Mouse (Mus musculus): ENCODE results near the gene Gm17509.
A peak's percentile ranks its signal among the peaks of the same experiment; 100 is the strongest.

The Gm17509 gene

DNA sequence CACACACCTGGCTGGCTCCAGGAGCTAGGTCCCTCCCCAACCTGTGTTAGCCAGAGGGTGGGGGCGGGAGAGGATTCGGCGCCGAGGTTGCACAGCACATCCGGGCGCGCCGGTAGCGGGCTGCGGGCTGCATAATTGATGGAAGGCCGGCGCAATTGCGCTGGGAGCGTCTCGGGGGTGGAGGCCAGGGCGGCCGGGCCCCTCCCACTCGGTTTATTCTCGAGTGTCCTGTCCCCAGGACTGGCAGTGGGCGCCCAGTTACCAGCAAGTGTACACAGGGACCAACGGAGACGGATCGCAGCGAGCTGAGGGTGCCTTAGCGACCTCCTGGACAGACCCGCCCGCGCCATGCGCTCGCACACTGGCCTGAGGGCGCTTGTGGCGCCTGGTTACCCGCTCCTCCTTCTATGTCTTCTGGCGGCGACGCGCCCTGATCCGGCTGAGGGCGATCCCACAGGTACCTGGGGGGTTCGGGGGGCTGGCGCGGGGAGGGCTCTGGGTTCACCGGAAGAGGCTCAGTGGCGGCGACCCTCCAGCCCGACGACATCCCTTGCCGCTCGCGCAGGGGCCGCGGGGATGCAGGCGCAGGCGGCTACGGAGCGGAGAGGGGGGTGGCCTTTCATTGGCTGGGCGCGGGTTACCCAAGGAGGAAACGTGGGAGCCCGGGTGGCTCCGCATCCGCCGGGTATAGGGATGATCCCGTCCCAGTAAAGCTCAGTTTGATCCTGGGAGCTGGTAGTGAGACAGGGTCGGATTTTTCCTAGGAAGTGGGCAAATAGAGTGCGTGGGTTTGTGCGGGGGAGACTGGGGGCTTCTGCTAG, at the start of gene Gm17509:
TSS of gene Gm17509 (minus strand) at position 575 of the 821 bp plus-strand sequence.
- DNase-seq (ENCODE audit: extremely low read depth, insufficient read length, low spot score) = no peak

DNA sequence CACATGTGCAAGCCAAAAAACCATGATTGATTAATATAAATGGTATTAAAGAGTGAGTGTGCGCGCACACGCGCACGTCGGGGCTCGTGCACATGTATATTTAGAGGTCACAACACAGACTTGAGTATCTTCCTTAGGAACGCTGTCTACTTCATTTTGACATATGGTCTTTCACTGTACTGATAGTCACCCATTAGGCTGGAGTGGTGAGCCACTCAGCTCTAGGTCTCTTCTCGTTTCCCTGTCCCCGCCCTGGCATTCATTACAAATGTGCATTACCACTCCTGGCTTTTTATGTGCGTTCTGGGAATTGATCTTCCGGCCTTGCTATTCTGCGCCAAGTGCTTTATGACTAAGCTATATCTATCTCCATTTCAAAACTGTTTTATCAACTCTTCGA, 47.1 kb upstream of the Gm17509 start:
- no peak for DNase-seq (ENCODE audit: extremely low read depth, insufficient read length, low spot score)

GRCm38 (mm10) chr13:117266156-117266555, 45.3 kb upstream of the Gm17509 start:
- DNase-seq (ENCODE audit: extremely low read depth, insufficient read length, low spot score) = no peak

DNA sequence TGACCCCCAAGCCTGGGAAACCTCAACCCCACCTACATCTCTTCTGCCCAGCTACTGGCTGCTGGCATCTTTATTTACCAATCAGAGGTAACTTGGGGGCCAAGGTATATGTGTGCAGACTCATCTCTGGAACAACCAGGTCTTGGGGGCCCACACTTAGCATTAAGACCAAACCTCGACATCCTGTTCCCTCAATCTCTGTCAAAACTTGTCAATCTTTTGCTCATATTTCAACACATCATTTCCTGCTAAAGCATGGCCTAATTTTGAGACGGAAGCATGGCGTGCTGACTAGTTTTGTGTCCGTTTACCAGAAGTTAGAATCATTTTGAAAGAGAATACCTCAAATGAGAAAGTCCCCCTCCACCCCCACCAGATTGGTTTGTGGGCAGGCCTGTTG, 39.8 kb upstream of the Gm17509 start:
- no peak for DNase-seq (ENCODE audit: extremely low read depth, insufficient read length, low spot score)

DNA sequence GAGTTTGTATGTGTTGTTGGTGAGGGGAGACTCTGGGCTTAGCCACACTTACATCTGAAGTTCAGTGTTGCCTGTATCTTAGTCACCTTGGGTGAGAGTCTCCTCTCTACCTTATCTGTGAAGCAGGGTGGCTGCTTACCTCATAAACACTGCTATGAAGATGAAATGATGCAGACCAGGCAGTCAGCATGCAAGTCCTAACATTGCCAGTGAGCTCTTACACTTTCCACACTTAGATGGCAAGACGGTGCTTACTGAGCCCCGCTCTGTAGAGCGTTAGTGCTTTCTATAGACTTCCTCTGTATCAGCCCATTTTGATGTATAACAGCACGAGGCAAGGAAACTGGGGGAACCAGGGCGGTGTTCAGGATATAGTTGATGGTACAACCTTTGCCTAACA, 21.7 kb upstream of the Gm17509 start:
- DNase-seq (ENCODE audit: extremely low read depth, insufficient read length, low spot score) = no peak

GRCm38 (mm10) chr13:117242063-117242462, 21.2 kb upstream of the Gm17509 start:
- peak; percentile 25 for DNase-seq (ENCODE audit: extremely low read depth, insufficient read length, low spot score)

DNA sequence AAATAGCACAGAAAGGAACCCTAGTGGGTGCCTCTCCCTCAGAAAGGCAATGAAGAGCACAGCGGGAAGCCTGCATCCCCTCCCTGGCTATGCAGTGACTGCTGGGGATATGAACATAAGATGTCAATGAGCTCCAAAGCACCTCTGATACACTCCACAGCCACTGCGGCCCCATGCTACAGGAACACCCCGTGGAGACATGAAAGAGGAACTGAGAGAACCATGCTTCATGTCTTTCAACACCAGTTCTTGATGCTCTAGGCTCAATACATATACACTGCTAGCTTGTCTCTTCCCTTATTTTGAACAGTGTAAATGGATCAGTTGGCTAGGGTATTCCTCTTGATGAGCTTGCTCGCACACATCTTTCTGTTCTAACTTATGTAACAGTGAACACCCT, 16.2 kb upstream of the Gm17509 start:
- DNase-seq (ENCODE audit: extremely low read depth, insufficient read length, low spot score) = no peak

- DNase-seq (ENCODE audit: extremely low read depth, insufficient read length, low spot score) = peak; percentile 45
These were observed 14.8 kb upstream of the Gm17509 start for GRCm38 (mm10) chr13:117235530-117236212.

GRCm38 (mm10) chr13:117234486-117234885, 13.6 kb upstream of the Gm17509 start:
- DNase-seq (ENCODE audit: extremely low read depth, insufficient read length, low spot score) = no peak

- DNase-seq (ENCODE audit: extremely low read depth, insufficient read length, low spot score) = no peak
These were observed 12.9 kb upstream of the Gm17509 start for GRCm38 (mm10) chr13:117233808-117234207.

DNA sequence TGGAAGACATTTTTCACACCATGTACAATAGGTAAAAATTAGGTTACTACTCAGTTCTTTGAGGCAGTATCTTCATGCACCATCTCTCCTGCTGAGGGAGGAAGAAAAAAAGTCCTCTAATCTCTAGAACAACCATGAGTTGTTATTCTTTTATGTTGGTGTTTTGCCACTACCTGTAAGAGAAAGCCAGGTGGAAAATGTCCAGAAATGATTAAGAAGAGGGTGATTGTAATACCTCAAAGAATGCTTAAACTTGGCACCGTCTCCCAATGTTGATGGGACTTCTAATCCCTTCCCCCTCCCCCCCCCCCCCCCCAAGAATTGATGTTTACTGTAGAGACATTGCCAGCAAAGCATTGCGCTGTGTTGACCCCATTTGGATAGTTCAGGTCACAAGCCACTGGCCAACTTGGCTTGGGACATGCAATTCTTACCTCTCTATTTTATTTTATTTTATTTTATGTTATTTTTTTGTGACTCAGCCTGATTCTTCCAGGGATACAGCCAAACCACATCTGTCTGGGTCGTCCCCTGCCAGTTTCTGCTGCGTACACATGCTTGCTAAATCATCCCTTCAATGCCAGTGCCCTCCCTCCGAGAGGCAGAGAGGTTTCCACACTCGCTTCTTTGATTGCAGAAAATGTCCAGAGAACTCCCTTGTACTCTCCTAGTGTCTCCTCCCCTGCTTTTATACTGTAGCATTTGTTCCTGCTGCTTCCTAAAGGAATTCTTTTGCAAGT, 9.7 kb upstream of the Gm17509 start:
- DNase-seq (ENCODE audit: extremely low read depth, insufficient read length, low spot score) = peak; percentile 58

DNA sequence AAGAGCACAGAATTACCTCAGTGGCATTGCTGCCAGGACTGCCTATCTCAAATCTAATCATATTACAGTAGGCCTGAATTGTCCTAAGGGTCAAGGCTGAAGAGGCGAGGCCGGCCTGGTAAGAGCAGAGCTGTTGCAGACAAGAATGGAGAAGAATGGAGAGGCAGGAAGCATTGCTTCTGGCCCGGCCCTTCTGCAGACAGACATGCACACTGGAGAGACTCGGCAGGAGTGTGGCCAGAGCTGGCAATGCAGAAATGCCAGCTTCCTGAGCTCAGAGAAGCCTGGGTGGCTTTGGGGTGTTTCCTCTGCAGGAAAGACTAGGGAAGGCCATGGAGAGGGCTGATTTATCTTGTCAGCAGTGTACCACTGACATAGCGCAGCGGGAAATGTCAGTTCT, 4.7 kb upstream of the Gm17509 start:
- DNase-seq (ENCODE audit: extremely low read depth, insufficient read length, low spot score) = no peak

- DNase-seq (ENCODE audit: extremely low read depth, insufficient read length, low spot score) = no peak
These were observed 4.0 kb upstream of the Gm17509 start for GRCm38 (mm10) chr13:117224901-117225300.

- no peak for DNase-seq (ENCODE audit: extremely low read depth, insufficient read length, low spot score)
These were observed 2.2 kb upstream of the Gm17509 start for GRCm38 (mm10) chr13:117223125-117223524.

GRCm38 (mm10) chr13:117219871-117220500, 889 bp downstream of the Gm17509 start:
- no peak for DNase-seq (ENCODE audit: extremely low read depth, insufficient read length, low spot score)

DNA sequence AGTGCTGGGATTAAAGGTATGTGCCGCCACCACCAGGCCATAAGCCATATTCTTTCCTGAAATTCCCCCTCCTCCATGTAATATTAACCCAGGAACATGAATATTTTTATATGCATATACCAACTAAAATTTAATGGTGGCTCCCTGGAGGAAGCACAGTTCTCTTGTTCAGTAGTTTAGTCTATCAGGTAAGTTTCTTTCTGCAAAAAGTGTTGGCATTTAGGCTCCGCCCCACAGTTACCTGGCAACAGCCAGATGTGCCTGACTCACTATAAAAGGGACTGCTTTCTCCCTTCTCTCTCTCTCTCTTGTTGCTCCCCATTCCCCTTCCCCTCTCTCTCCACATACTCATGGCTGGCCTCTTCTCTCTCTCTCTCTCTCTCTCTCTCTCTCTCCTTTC, 2.8 kb downstream of the Gm17509 start:
- DNase-seq (ENCODE audit: extremely low read depth, insufficient read length, low spot score) = no peak

GRCm38 (mm10) chr13:117217621-117218020, 3.3 kb downstream of the Gm17509 start:
- no peak for DNase-seq (ENCODE audit: extremely low read depth, insufficient read length, low spot score)

DNA sequence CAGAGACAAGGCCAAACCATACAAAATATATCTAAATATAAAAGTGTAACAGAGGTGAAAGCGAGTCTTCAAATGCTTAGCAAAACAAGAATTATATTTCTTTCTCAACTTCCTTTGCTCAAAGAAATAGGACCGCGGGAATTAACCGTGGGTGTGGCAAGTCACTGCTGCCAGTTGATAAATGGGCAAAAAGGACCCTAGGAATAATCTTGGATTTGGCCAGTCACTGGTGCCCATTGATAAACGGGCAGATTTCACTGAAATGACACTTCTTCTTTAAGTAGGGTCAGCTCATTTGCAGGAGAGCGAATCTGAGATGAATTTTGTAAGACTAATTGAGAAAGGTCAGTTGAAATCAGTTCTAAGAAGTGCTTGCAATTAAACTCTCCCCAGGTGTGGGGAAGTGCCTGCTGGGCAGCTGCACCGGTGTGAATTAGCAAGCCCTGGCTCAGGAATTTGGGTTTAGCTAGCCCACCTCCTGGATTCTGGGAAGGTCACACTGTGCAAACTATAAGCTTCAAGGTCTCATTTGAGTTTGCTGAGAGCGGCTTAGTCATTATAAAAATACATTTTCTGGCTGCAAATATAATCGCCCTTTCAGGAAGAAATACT, 4.0 kb downstream of the Gm17509 start:
- DNase-seq (ENCODE audit: extremely low read depth, insufficient read length, low spot score) = no peak

DNA sequence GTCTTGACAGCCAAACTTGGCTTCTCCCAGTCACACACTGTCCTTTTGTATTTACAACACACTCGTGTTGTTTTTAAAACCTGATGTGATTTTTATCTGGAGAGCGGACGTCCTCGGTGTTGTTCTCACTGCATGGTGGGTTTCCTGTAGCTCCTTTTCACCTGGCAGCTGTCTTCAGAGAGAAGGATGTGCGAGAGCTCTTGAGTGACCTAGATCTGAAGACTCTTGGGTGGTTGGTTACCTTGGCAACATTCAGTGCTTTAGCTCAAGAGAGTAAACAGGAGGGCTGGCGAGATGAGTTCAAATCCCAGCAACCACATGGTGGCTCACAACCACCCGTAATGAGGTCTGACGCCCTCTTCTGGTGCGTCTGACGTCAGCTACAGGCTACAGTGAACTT, 4.7 kb downstream of the Gm17509 start:
- no peak for DNase-seq (ENCODE audit: extremely low read depth, insufficient read length, low spot score)

DNA sequence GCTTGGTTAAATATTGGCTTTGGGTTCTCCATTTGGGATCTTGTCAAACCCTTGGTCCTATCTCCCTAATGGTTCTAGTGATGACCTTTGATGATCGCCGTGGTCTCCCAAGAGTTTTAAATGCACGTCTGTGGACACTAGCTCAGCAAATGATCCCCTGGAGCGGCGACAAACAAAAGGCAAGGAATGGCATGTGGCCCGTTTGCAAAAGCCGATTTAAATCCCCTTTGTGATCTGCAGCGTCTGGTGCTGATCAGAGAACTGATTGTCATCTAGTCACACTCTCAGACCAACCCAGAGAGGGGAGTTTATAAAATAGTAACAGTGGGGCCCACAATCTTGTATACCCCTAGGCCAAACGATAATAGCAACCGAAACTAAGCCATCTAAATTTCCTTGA, 5.4 kb downstream of the Gm17509 start:
- no peak for DNase-seq (ENCODE audit: extremely low read depth, insufficient read length, low spot score)
